Mouse (Mus musculus) liver, embryonic 12.5 days (tissue): Measurements from ENCODE around the gene Zfand4. TPM values are rescaled to one million over a fixed set of nuclear protein-coding genes. Genes with fewer than 3 reads are reported as not detected.
"Not testable (repeated sequence)": the region's sequence is repeated elsewhere in the genome, so short reads cannot be mapped to it uniquely, and the experiment has no call there.

ENCODE experiments used
- ATAC-seq: fragments of 200-750 bp; cut with Nextera tagmentation; 2 replicates; pipeline ENCODE4 v1.8.0; 2017; ENCODE audit warnings: moderate number of reproducible peaks, mild to moderate bottlenecking, moderate library complexity
- H3K27ac ChIP-seq: fragments of 300-500 bp; sonication (generic); 2 replicates; pipeline ENCODE4 v1.5.1; 2016; ENCODE audit warnings: mild to moderate bottlenecking
- H3K27me3 ChIP-seq: fragments of 300-500 bp; sonication (generic); replicated peaks from 2 replicates; pipeline ENCODE4 v1.6.1; 2016; ENCODE audit warnings: mild to moderate bottlenecking, moderate library complexity
- H3K36me3 ChIP-seq: fragments of 300-500 bp; sonication (generic); 2 replicates; pipeline ENCODE4 v1.6.1; 2016; ENCODE audit warnings: mild to moderate bottlenecking, moderate library complexity
- H3K4me1 ChIP-seq: fragments of 300-500 bp; sonication (generic); 2 replicates; pipeline ENCODE4 v1.6.1; 2016
- H3K4me2 ChIP-seq: fragments of 300-500 bp; sonication (generic); 2 replicates; pipeline ENCODE4 v1.6.1; 2016; ENCODE audit warnings: mild to moderate bottlenecking, moderate library complexity
- H3K4me3 ChIP-seq: fragments of 300-500 bp; sonication (generic); 2 replicates; pipeline ENCODE4 v1.5.1; 2016; ENCODE audit warnings: mild to moderate bottlenecking, moderate library complexity
- H3K9ac ChIP-seq: fragments of 300-500 bp; sonication (generic); 2 replicates; pipeline ENCODE4 v1.6.1; 2016; ENCODE audit warnings: mild to moderate bottlenecking, moderate library complexity
- H3K9me3 ChIP-seq: fragments of 300-500 bp; sonication (generic); replicated peaks from 2 replicates; pipeline ENCODE4 v1.6.1; 2016; ENCODE audit warnings: mild to moderate bottlenecking, moderate library complexity
- WGBS: fragments of 180-500 bp; shearing (Covaris S2); methylation state at CpG from one replicate; pipeline ENCODE4 v1.1.7; 2016; ENCODE audit not compliant: insufficient replicate concordance; 5-methylcytosine and 5-hydroxymethylcytosine counted together
- polyA plus RNA-seq: library from polyadenylated mRNA; unstranded; fragments of >200 nt; fragmentation: Nextera tagmentation; extraction: Ambion mirVana; gene quantifications from 2 replicates; pipeline ENCODE4 v1.2.1, GENCODE M21; 2016

Zfand4 gene
- polyA plus RNA-seq, 1 experiment from 2014 or later, result 6.1 TPM

- 81% methylated on average over 8 of the region's 8 CpGs for WGBS
- H3K9me3 ChIP-seq, H3K4me3 ChIP-seq, H3K27me3 ChIP-seq, H3K27ac ChIP-seq, H3K4me2 ChIP-seq, ATAC-seq, H3K9ac ChIP-seq: not testable (repeated sequence)
- H3K36me3 ChIP-seq, result peaks cover 26% of the 10 kb centered on the region
- H3K4me1 ChIP-seq, result peaks cover 60% of the 10 kb centered on the region
Measured at GRCm38 (mm10) chr6:116356311-116356947, 92.4 kb downstream of the Zfand4 start.

- ATAC-seq, result no peak
- H3K4me1 ChIP-seq, result peaks cover 62% of the 10 kb centered on the region
- H3K9me3 ChIP-seq, result no peaks in the 10 kb centered on the region
- H3K27me3 ChIP-seq, result no peaks in the 10 kb centered on the region
- H3K9ac ChIP-seq, result no peak overlapping the region
- no peak overlapping the region for H3K4me3 ChIP-seq
- H3K36me3 ChIP-seq, result peaks cover 31% of the 10 kb centered on the region
- H3K4me2 ChIP-seq, result no peak overlapping the region
- H3K27ac ChIP-seq, result no peak overlapping the region
- WGBS, result 82% methylated on average over 4 of the region's 4 CpGs
Measured at GRCm38 (mm10) chr6:116356948-116357325, 92.9 kb downstream of the Zfand4 start.

- Histone ChIP-seq H3K4me1 (peaks cover 60% of the 10 kb centered on the region), H3K27me3 (no peaks in the 10 kb centered on the region), H3K4me2 (0 out of 2 replicates have a peak overlapping the region, but pooled peaks have one; percentile 8), H3K9me3 (no peaks in the 10 kb centered on the region), H3K36me3 (peaks cover 38% of the 10 kb centered on the region), H3K9ac (no peak overlapping the region), H3K4me3 (no peak overlapping the region), H3K27ac (no peak overlapping the region)
- ATAC-seq, result no peak
- WGBS, result 76% methylated on average over 8 of the region's 8 CpGs
Measured at GRCm38 (mm10) chr6:116358056-116358455, 94.0 kb downstream of the Zfand4 start.

GRCm38 (mm10) chr6:116359256-116359655 lies 95.2 kb downstream of the Zfand4 start:
- 82% methylated on average over 3 of the region's 3 CpGs for WGBS
- no peak for ATAC-seq
- no peak overlapping the region for H3K9ac ChIP-seq
- no peak overlapping the region for H3K4me2 ChIP-seq
- H3K27me3 ChIP-seq, result no peaks in the 10 kb centered on the region
- H3K4me1 ChIP-seq, result peaks cover 55% of the 10 kb centered on the region
- peaks cover 47% of the 10 kb centered on the region for H3K36me3 ChIP-seq
- H3K27ac ChIP-seq, result 0 out of 2 replicates have a peak overlapping the region, but pooled peaks have one; percentile 17
- H3K9me3 ChIP-seq, result no peaks in the 10 kb centered on the region
- H3K4me3 ChIP-seq, result no peak overlapping the region

- H3K36me3 ChIP-seq, result peaks cover 51% of the 10 kb centered on the region
Measured at GRCm38 (mm10) chr6:116361463-116361862, 97.4 kb downstream of the Zfand4 start.

DNA sequence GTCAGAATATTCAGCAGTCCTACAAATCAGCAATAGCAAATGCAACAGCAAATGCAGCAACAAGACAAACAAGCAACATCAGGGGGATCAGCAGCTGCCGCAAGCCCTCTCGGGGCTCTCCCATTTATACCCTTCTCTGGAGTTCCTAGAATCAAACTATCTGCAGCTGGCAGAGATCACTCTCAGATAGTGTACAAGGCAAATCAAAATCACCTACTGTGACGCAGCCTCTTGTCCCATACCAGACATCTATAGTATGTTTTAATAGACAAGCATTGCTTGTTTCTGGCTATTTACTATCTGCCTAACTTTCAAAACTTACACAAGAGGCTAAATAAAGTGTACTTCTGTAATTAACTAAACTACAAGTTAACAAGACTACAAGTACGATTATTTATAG lies 98.0 kb downstream of the Zfand4 start:
- no peak overlapping the region for H3K4me3 ChIP-seq
- H3K4me1 ChIP-seq, result peaks cover 42% of the 10 kb centered on the region
- no peak overlapping the region for H3K9ac ChIP-seq
- ATAC-seq, result no peak
- WGBS, result 75% methylated on average over 4 of the region's 4 CpGs
- no peaks in the 10 kb centered on the region for H3K9me3 ChIP-seq
- peak overlapping the region; percentile 40; the same call in 1 of the 2 replicates for H3K27ac ChIP-seq
- H3K27me3 ChIP-seq, result no peaks in the 10 kb centered on the region
- peaks cover 54% of the 10 kb centered on the region for H3K36me3 ChIP-seq
- no peak overlapping the region for H3K4me2 ChIP-seq

More at GRCm38 (mm10) chr6:116361463-116361862, 97.4 kb downstream of the Zfand4 start:
- H3K4me3 ChIP-seq, result no peak overlapping the region
- no peak for ATAC-seq
- H3K9me3 ChIP-seq, result no peaks in the 10 kb centered on the region
- no peak overlapping the region for H3K4me2 ChIP-seq
- H3K27me3 ChIP-seq, result no peaks in the 10 kb centered on the region
- H3K4me1 ChIP-seq, result peaks cover 40% of the 10 kb centered on the region
- WGBS, result 82% methylated on average over 3 of the region's 3 CpGs
- no peak overlapping the region for H3K9ac ChIP-seq
- peak overlapping the region; percentile 40; the same call in 1 of the 2 replicates for H3K27ac ChIP-seq

GRCm38 (mm10) chr6:116367971-116368370 lies 103.9 kb downstream of the Zfand4 start:
- Histone ChIP-seq H3K27me3 (no peaks in the 10 kb centered on the region), H3K4me1 (peaks cover 65% of the 10 kb centered on the region), H3K9me3 (no peaks in the 10 kb centered on the region), H3K9ac (no peak overlapping the region), H3K27ac (no peak overlapping the region), H3K4me2 (peak overlapping the region; percentile 28; the same call in 1 of the 2 replicates), H3K4me3 (no peak overlapping the region), H3K36me3 (peaks cover 47% of the 10 kb centered on the region)
- ATAC-seq, result no peak
- 66% methylated on average over 11 of the region's 11 CpGs for WGBS

- Histone ChIP-seq H3K4me2 (peak overlapping the region; percentile 69), H3K27me3 (no peaks in the 10 kb centered on the region), H3K9ac (peak overlapping the region; percentile 67), H3K9me3 (no peaks in the 10 kb centered on the region), H3K36me3 (peaks cover 39% of the 10 kb centered on the region), H3K4me1 (peaks cover 77% of the 10 kb centered on the region), H3K4me3 (peak overlapping the region; percentile 31), H3K27ac (peak overlapping the region; percentile 93)
- peak; percentile 6; the same call in 1 of the 2 replicates for ATAC-seq
- WGBS, result 79% methylated on average over 1 of the region's 1 CpGs
Measured at GRCm38 (mm10) chr6:116369811-116370210, 105.8 kb downstream of the Zfand4 start.

GRCm38 (mm10) chr6:116370216-116370976 lies 106.4 kb downstream of the Zfand4 start:
- peaks cover 37% of the 10 kb centered on the region for H3K36me3 ChIP-seq
- H3K4me1 ChIP-seq, result peaks cover 82% of the 10 kb centered on the region
- H3K9me3 ChIP-seq, result no peaks in the 10 kb centered on the region
- 65% methylated on average over 6 of the region's 6 CpGs for WGBS
- H3K4me3 ChIP-seq, result peak overlapping the region; percentile 31; the same call in 1 of the 2 replicates
- H3K27me3 ChIP-seq, result no peaks in the 10 kb centered on the region
- peak overlapping the region; percentile 67 for H3K9ac ChIP-seq
- ATAC-seq, result peak; percentile 99
- H3K27ac ChIP-seq, result peak overlapping the region; percentile 93
- H3K4me2 ChIP-seq, result peak overlapping the region; percentile 69

GRCm38 (mm10) chr6:116371500-116371899 lies 107.5 kb downstream of the Zfand4 start:
- Histone ChIP-seq H3K36me3 (peaks cover 31% of the 10 kb centered on the region), H3K4me3 (no peak overlapping the region), H3K27me3 (no peaks in the 10 kb centered on the region), H3K4me2 (no peak overlapping the region), H3K4me1 (peaks cover 87% of the 10 kb centered on the region), H3K9ac (peak overlapping the region; percentile 46; the same call in 1 of the 2 replicates), H3K9me3 (no peaks in the 10 kb centered on the region), H3K27ac (peak overlapping the region; percentile 93)
- ATAC-seq, result no peak
- WGBS, result 92% methylated on average over 3 of the region's 3 CpGs

GRCm38 (mm10) chr6:116374136-116374535 lies 110.1 kb downstream of the Zfand4 start:
- no peak for ATAC-seq
- H3K9ac ChIP-seq, result no peak overlapping the region
- H3K4me1 ChIP-seq, result peaks cover 66% of the 10 kb centered on the region
- 82% methylated on average over 1 of the region's 1 CpGs for WGBS
- no peak overlapping the region for H3K4me3 ChIP-seq
- H3K27me3 ChIP-seq, result no peaks in the 10 kb centered on the region
- no peak overlapping the region for H3K27ac ChIP-seq
- H3K9me3 ChIP-seq, result no peaks in the 10 kb centered on the region
- H3K36me3 ChIP-seq, result peaks cover 46% of the 10 kb centered on the region
- no peak overlapping the region for H3K4me2 ChIP-seq

DNA sequence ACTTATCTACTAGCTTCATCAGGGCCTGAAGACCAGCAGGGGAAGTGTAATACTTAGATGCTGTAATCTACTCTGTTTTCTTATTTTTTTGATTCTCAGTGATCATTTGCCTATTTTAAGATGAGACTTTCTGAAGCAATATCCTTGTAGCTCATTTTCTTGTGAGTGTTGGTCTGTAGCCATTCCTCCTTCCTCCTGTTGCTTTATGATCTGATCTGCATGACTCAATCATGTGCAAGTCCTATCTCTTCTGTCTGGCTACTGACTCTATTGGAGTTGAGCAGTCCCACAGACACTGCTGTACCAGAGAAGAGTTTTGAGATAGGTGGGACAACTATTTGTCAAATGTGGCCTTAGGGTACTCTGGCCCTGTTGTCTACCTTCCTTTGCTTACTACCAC lies 110.6 kb downstream of the Zfand4 start:
- Histone ChIP-seq H3K9ac (no peak overlapping the region), H3K27ac (no peak overlapping the region), H3K4me3 (no peak overlapping the region), H3K4me2 (no peak overlapping the region), H3K27me3 (no peaks in the 10 kb centered on the region), H3K4me1 (peaks cover 61% of the 10 kb centered on the region), H3K36me3 (peaks cover 50% of the 10 kb centered on the region), H3K9me3 (no peaks in the 10 kb centered on the region)
- no peak for ATAC-seq
